Mouse (Mus musculus): ENCODE data around the gene Prrt1.

GRCm38 (mm10) chr17:34611050-34611449 is 18.3 kb upstream of the Prrt1 start:
- no peak for TF ChIP-seq GATA1 (IDR thresholded peaks at IDR 0.05; ENCODE audit: borderline replicate concordance, low read length)
- no peak for TF ChIP-seq FLI1 (IDR thresholded peaks at IDR 0.05; ENCODE audit: low read length)
